In the genomic region with DNA sequence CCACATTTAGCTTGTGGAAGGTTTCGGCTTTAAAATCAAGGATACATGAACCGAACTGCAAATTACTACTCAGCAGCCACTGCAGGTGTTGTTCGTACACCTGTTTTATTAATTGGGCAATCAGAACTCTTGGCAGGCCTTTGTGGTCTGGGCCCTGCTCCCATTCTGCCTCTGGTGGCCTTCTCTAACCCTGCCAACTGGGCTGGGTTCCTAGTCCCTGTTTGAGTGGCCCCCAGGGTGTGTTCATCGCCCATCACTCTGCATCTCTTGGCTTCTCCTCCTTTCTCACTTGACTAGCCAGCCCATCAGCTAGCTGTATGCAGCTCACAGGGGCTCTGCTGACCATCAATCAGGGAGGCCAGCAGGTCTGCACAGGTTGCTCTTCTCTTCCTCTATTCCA, we compare ENCODE assay signal across 16 mouse cellular contexts. TPM values are rescaled to one million over a fixed set of nuclear protein-coding genes. Genes with fewer than 3 reads are reported as not detected.
A peak's percentile ranks its signal among the peaks of the same experiment; 100 is the strongest.
DNase-seq lines count a peak whose midpoint lies in the region; ATAC-seq lines count a peak whose summit lies in the region.
"Had no signal": no experiment of that assay in that cellular context is flagged by ENCODE, and none has a peak within 500 bp of the region (broad histone marks: within the 10 kb centered on the region; RNA-seq: fewer than 3 reads in every experiment).

No protein-coding gene starts in this region.

- H3K27ac ChIP-seq in forebrain, embryonic 13.5 days = no peak overlapping the region
- no peak overlapping the region for H3K27ac ChIP-seq in forebrain, embryonic 12.5 days
- H3K27ac ChIP-seq in heart, embryonic 13.5 days (replicated peaks) = no peak overlapping the region; the same call in 1 of the 2 replicates
- H3K27ac ChIP-seq in lung, embryonic 16.5 days (ENCODE audit: low read length) = peak overlapping the region; percentile 59; the same call in 1 of the 2 replicates
- H3K27ac ChIP-seq: liver, embryonic 12.5 days had no signal

- no peak overlapping the region for H3K4me2 ChIP-seq in forebrain, embryonic 13.5 days
- no peak overlapping the region for H3K4me2 ChIP-seq in forebrain, embryonic 12.5 days
- 0 out of 2 replicates have a peak overlapping the region, but pooled peaks have one; percentile 13 for H3K4me2 ChIP-seq in heart, embryonic 13.5 days
- no peak overlapping the region for H3K4me2 ChIP-seq in lung, embryonic 16.5 days (ENCODE audit: low read depth, low read length)
- H3K4me2 ChIP-seq: liver, embryonic 12.5 days had no signal

- no peak for DNase-seq in heart, adult 11 months
- DNase-seq in lung, postnatal 10 days = no peak
- no peak for DNase-seq in embryo, embryonic 10 days (ENCODE audit: low spot score)
- DNase-seq: adrenal gland, postnatal 36 days; B cell, adult 2 months; cerebellum, adult 9-11 months; gastrocnemius, postnatal 10 days; kidney, adult 9 months; right cerebral cortex, adult 18-20 months; thymus, adult 18-20 months had no signal

- H3K9ac ChIP-seq in forebrain, embryonic 13.5 days = peak overlapping the region; percentile 19; the same call in 1 of the 2 replicates
- H3K9ac ChIP-seq in forebrain, embryonic 12.5 days = no peak overlapping the region
- peak overlapping the region; percentile 56; the same call in 1 of the 2 replicates for H3K9ac ChIP-seq in heart, embryonic 13.5 days
- peak overlapping the region; percentile 13; the same call in 1 of the 2 replicates for H3K9ac ChIP-seq in lung, embryonic 16.5 days (ENCODE audit: low read length)
- H3K9ac ChIP-seq: liver, embryonic 12.5 days had no signal

- no peak for ATAC-seq in forebrain, embryonic 13.5 days
- no peak for ATAC-seq in forebrain, embryonic 12.5 days (ENCODE audit: low FRiP score)
- no peak for ATAC-seq in heart, embryonic 13.5 days (ENCODE audit: extremely low read depth, insufficient number of reproducible peaks, low FRiP score, low TSS enrichment)
- no peak for ATAC-seq in lung, embryonic 16.5 days (ENCODE audit: low read depth)
- ATAC-seq: forebrain, embryonic 16.5 days; liver, embryonic 12.5 days had no signal

- peaks cover 41% of the 10 kb centered on the region for H3K36me3 ChIP-seq in forebrain, embryonic 13.5 days (ENCODE audit: poor library complexity, severe bottlenecking)
- H3K36me3 ChIP-seq in forebrain, embryonic 12.5 days (replicated peaks) = peaks cover 46% of the 10 kb centered on the region
- H3K36me3 ChIP-seq in heart, embryonic 13.5 days = peaks cover 41% of the 10 kb centered on the region
- H3K36me3 ChIP-seq in lung, embryonic 16.5 days (ENCODE audit: control insufficient read depth, insufficient read depth, low read length) = peaks cover 21% of the 10 kb centered on the region

- no peaks in the 10 kb centered on the region for H3K9me3 ChIP-seq in forebrain, embryonic 13.5 days (replicated peaks)
- H3K9me3 ChIP-seq in forebrain, embryonic 12.5 days = no peaks in the 10 kb centered on the region
- H3K9me3 ChIP-seq in heart, embryonic 13.5 days = no peaks in the 10 kb centered on the region
- no peaks in the 10 kb centered on the region for H3K9me3 ChIP-seq in lung, embryonic 16.5 days (ENCODE audit: control insufficient read depth, low read length)
- H3K9me3 ChIP-seq: liver, embryonic 12.5 days had no signal

- 91% methylated on average over 4 of the region's 4 CpGs for WGBS in forebrain, embryonic 13.5 days
- WGBS in forebrain, embryonic 12.5 days = 92% methylated on average over 4 of the region's 4 CpGs
- WGBS in heart, embryonic 13.5 days = 81% methylated on average over 4 of the region's 4 CpGs
- WGBS in lung, embryonic 16.5 days = 84% methylated on average over 4 of the region's 4 CpGs

- H3K4me1 ChIP-seq in forebrain, embryonic 13.5 days = peaks cover 20% of the 10 kb centered on the region
- peaks cover 20% of the 10 kb centered on the region for H3K4me1 ChIP-seq in forebrain, embryonic 12.5 days
- peaks cover 67% of the 10 kb centered on the region for H3K4me1 ChIP-seq in heart, embryonic 13.5 days
- peaks cover 52% of the 10 kb centered on the region for H3K4me1 ChIP-seq in lung, embryonic 16.5 days (replicated peaks; ENCODE audit: control insufficient read depth, insufficient read depth, low read length)

- no peaks in the 10 kb centered on the region for H3K27me3 ChIP-seq in forebrain, embryonic 13.5 days
- no peaks in the 10 kb centered on the region for H3K27me3 ChIP-seq in forebrain, embryonic 12.5 days
- H3K27me3 ChIP-seq in heart, embryonic 13.5 days (replicated peaks) = no peaks in the 10 kb centered on the region
- H3K27me3 ChIP-seq in lung, embryonic 16.5 days (ENCODE audit: control insufficient read depth, insufficient read depth, low read depth, low read length) = no peaks in the 10 kb centered on the region
- H3K27me3 ChIP-seq: liver, embryonic 12.5 days had no signal

- H3K4me3 ChIP-seq in forebrain, embryonic 13.5 days = no peak overlapping the region
- H3K4me3 ChIP-seq in forebrain, embryonic 12.5 days (replicated peaks) = no peak overlapping the region
- no peak overlapping the region for H3K4me3 ChIP-seq in heart, embryonic 13.5 days
- no peak overlapping the region for H3K4me3 ChIP-seq in lung, embryonic 16.5 days (ENCODE audit: low read length)
- H3K4me3 ChIP-seq: liver, embryonic 12.5 days had no signal

RNA-seq across cellular contexts. Expression of gene Fam83d, which starts 8.8 kb away (rescaled TPM):
- polyA plus RNA-seq in forebrain, embryonic 13.5 days (2015; fragmentation: Nextera tagmentation; extraction: Ambion mirVana) = 38.7 and 39.9 TPM in 2 replicates
- 50.9 and 51.0 TPM in 2 replicates for polyA plus RNA-seq in forebrain, embryonic 12.5 days (2016; fragmentation: Nextera tagmentation; extraction: Ambion mirVana)
- polyA plus RNA-seq in heart, embryonic 13.5 days (2015; fragmentation: Nextera tagmentation; extraction: Ambion mirVana) = 56.7 and 56.9 TPM in 2 replicates
- polyA plus RNA-seq in lung, embryonic 16.5 days (2015; fragmentation: Nextera tagmentation; extraction: Ambion mirVana) = 60.1 and 63.1 TPM in 2 replicates

RNA-seq across cellular contexts. Expression of gene Dhx35, which starts 17.9 kb away (rescaled TPM):
- 16.2 and 19.5 TPM in 2 replicates for polyA plus RNA-seq in forebrain, embryonic 13.5 days (2015; fragmentation: Nextera tagmentation; extraction: Ambion mirVana)
- polyA plus RNA-seq in forebrain, embryonic 12.5 days (2016; fragmentation: Nextera tagmentation; extraction: Ambion mirVana) = 20.1 and 22.7 TPM in 2 replicates
- polyA plus RNA-seq in heart, embryonic 13.5 days (2015; fragmentation: Nextera tagmentation; extraction: Ambion mirVana) = 10.6 and 11.8 TPM in 2 replicates
- polyA plus RNA-seq in lung, embryonic 16.5 days (2015; fragmentation: Nextera tagmentation; extraction: Ambion mirVana) = 12.5 and 13.9 TPM in 2 replicates
